Mouse (Mus musculus) G1E (cell line): ENCODE results near the gene Comtd1.

Experiments
- CTCF ChIP-seq: IDR thresholded peaks from 2 replicates; pipeline ENCODE4 v1.5.1; 2012; ENCODE audit warnings: low read depth, low read length, inconsistent platforms, mixed read lengths
- GATA1 ChIP-seq: IDR thresholded peaks from 2 replicates; pipeline ENCODE4 v1.6.1; 2012; ENCODE audit warnings: borderline replicate concordance, low read length, inconsistent platforms, mixed read lengths

- TF ChIP-seq CTCF (no peak), GATA1 (no peak)
Measured at GRCm38 (mm10) chr14:21838336-21839017, 10.3 kb downstream of the Comtd1 start.
